Mouse (Mus musculus): Measurements from ENCODE around the gene Dusp12. TPM values are rescaled to one million over a fixed set of nuclear protein-coding genes. Genes with fewer than 3 reads are reported as not detected.

The Dusp12 gene
- 1 to 10 TPM; 8.1 to 8.3 TPM for total RNA-seq (2021)
- long read RNA-seq, experiment 1, partial matches to known transcripts = 0 of 6 reads
- long read RNA-seq, experiment 1, other reads (novel, unspliced or antisense) = 0 of 6 reads
- long read RNA-seq, experiment 2, transcript Dusp12-201 (6 exons, 1,374 nt) = major isoform, 7 of 8 reads
- long read RNA-seq, experiment 2, partial matches to known transcripts = 0 of 8 reads
- long read RNA-seq, experiment 2, other reads (novel, unspliced or antisense) = 0 of 8 reads

DNA sequence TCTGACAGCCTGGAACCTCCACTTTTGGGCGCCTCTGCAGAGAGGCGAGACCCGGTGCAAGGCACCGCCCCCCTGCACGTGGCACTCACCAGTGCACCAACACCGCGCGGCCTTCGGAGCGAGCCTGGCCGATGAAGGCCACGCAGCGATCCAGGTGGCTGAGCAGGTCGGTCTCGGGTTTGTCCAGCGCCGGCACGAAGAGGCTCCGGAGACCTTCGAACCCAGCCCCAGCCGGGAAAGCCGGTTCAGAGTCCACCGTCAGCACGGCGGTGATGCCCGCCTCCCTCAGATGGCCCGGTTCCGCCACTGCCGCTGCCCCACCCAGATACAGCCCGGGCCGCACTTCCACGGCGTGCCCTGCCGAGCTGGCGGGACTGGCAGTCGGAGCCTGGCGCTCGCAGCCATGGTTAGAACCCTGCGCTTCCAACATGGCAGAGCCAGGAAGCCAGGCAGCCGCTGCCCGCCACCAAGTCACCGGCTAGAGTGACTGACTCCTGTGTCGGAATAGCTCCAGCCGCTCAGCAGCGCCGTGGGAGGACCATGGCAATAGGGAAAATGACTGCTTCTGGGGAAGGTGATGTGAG is at the start of gene Dusp12, which contains the start of gene Gm26620:
Gene Dusp12, minus strand, starts transcription at position 563 of the 584 bp plus-strand sequence.
Gene Gm26620, plus strand, starts transcription at position 88 of the 584 bp plus-strand sequence.
- peak; percentile 88 to 90 for DNase-seq

DNA sequence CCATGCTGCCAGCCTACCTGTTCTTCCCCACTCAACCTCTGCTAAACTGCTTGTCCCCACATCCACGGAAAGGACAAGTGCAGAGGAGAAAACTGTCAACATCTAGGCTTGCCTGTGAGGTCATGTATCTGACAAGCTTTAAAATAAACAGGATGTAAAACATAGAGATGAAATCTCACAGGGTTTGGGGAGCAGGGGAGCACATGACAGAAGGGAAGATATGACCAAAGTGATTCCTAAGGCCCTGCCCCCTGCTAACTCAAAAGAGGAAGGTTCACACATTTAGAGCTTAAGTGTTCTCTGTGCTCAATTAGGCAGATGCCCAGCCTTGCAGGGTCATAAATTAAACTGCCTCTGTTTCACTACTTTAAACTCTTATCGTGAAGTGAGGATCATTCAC is 49.0 kb upstream of the Dusp12 start:
- no peak for DNase-seq

DNA sequence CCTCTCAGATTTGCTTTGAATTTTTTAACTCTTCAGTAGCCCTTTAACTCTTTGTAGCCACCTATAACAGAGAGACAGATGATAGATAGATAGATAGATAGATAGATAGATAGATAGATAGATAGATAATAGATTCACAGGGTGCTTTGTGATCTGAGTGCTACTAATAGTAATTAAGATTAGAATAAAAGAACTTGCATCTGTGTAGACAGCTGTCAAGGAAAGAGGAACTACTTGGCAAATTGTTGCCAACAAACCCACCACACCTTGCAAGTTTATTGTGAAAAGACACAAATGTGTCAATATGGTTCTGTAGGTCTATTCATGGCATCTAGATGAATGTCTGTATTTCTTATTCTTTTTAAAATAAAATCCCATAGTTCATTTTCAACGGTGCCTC is 48.6 kb upstream of the Dusp12 start:
- DNase-seq = no peak

DNA sequence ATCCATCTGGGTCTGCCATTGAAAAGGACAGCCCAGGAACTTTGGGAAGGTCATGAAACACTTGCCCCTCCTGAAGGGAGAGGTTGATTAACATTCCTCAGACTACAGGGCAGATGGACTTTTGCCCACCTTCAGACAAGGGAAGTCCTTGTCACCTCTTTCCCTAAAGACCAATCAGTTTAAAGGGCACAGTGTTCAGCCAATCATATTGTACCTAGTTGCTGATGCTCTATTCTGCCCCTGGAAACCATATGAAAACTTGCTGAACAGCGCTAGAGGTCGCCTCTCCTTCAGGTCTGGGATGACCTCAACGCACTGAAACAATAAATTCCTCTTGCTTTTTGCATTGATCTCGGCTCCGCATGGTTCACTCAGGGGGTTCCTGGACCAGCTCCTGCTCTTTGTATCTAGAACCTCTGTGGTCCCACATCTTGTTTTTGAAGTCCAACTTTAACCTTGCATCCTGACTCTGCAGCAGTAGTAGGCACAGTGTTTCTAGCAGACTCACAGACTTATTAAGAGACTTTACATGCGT is 48.1 kb upstream of the Dusp12 start:
- DNase-seq = no peak

DNA sequence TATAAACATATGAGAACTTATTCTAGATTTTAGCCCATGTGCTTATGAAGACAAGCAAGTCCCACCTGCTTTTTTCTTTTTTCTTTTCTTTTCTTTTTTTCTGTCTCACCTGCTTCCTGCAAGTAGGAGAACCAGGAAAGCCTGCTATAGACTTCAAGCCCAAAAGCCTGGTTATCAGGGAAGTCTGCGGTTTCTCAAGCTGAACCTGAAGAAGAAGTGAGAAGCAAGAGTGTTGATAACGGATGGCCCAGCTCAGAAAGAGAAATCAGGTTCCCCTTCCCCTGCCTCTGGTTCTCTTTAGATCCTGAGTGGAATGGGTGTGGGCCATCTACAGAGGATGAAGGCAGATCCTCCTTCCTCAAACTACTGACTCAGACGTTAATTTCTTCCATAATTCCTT is 46.7 kb upstream of the Dusp12 start:
- no peak for DNase-seq

DNA sequence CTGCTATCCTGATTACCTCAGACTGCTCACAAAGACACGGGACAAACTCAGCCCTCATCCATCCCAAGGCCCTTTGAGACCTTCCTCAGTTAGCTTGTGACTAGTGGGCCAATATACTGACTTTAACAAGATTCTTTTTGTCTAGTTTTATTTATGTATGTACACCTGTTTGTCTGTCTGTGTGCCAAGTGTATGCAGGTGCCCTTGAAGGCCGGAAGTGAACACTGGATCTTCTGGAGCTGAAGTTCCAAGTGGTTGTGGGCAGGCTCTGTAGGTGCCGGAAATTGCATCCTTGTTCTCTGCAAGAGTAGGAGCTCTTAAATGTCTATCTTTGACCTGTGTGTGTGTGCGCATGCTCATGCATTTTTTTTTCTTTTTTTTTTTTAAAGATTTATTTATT is 43.9 kb upstream of the Dusp12 start:
- no peak for DNase-seq

DNA sequence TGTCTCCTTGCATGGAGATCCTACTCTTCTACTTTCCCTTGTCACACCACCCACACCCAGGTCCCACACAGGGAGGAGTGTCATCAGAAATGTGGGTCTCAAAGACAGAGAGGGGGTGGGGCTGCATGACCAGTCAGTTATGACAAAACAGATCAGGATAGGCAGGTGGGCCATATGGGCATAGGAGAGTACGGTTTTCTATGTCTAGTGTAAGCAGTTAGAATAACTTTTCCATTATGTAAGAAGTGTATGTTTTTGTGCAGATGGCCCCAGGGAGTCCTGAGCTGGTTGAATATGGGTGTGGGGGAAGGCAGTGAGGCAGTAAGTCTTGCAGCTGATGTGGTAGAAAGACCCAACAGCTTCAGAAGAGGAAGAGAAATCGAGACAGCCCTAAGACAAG is 43.1 kb upstream of the Dusp12 start:
- no peak for DNase-seq

DNA sequence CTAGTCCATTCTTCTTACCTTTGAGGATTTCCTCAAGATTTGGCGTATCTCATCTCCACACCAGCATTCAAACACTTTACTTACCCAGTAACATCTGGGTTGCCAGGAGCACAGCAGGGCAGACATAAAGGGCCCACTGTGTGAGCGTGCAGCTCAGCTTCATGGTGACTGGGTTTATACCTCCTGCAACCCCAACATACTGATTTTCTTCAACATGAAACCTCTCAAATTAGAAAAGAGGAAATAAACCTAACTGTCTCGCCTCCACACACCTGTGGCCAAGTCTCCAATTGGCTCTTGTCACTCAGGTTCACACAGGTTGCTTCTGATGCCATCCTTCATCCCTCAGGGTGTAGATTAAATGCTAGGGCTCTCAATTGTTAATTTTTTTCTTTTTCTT is 42.0 kb upstream of the Dusp12 start, which contains the start of gene Fcrla:
Gene Fcrla, minus strand, starts transcription at position 206 of the 400 bp plus-strand sequence.
- DNase-seq = no peak

DNA sequence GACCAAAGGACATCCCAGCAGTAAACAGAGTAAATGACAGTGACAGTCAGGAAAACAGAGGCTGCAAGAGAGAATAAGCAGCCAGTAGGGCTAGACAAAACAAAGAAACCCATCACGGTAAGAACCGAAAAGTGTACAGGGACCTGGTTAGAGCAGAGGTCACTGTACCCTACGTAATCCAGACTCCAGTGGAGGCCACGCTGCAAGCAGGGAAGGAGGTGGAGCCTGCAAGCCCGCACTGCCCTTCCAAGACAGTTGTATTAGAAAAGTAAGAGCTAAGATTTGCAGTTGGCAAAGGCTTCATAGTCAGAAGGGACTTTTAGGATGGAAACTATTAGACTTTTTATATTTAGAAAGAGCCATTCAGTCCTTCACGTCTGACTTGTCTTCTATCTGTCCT is 41.6 kb upstream of the Dusp12 start:
- no peak for DNase-seq

DNA sequence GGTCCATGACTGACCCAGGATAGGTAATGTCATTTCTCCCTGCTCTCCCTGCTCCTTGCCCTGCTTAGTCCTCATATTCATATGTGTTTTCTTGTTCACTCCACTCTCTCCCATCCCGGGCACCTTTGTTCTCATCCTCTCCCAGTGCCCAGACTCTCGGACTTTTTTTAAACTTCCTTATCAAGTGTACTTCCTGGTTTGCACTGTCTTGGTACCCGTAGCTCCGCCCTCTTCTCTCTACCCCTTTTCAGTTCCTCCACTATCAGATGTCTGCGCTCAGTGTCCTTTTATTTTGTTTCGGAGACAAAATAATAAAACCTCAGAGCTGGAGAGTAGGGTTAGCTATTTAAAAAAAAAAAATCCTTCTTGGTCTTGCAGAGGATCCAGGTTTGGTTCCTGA is 39.1 kb upstream of the Dusp12 start:
- peak; percentile 36 to 60 for DNase-seq

DNA sequence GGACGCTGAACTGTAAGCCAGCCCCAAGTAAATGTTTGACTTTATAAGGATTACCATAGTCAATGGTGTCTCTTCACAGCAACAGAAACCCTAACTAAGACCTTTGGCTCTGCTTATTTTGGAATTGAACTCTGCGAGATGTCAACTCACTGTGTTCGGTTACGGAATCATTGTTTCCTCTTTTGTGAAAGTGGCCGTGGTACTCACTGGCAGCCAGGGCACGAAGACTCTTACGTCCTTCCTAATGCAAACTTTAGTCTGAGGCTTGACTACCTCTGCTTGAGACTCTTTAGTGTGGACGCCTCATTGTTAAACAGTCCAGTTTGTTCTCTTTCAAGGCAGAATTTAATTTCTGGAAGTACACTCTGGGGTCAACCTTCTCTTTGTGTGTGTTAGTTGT is 34.0 kb upstream of the Dusp12 start:
- DNase-seq = no peak

DNA sequence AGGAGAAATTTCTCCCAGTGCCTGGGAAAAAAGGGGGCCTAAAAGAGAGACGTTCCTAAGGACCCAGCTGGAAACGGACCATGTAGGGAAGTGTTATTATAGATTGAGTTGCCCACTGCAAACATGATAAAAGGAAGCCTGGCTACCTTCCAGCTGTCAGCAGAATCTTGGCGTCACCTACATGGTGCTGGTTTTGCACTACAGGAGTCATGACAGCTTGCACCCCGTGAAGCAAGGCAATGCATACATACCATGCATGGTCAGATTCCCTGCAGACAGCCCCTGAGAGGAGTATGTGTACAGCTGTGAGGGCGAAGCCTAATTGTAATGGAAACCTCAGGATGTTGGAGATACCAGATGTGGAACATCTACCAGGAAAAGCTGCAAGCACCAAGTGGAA is 30.3 kb upstream of the Dusp12 start:
- DNase-seq = no peak

DNA sequence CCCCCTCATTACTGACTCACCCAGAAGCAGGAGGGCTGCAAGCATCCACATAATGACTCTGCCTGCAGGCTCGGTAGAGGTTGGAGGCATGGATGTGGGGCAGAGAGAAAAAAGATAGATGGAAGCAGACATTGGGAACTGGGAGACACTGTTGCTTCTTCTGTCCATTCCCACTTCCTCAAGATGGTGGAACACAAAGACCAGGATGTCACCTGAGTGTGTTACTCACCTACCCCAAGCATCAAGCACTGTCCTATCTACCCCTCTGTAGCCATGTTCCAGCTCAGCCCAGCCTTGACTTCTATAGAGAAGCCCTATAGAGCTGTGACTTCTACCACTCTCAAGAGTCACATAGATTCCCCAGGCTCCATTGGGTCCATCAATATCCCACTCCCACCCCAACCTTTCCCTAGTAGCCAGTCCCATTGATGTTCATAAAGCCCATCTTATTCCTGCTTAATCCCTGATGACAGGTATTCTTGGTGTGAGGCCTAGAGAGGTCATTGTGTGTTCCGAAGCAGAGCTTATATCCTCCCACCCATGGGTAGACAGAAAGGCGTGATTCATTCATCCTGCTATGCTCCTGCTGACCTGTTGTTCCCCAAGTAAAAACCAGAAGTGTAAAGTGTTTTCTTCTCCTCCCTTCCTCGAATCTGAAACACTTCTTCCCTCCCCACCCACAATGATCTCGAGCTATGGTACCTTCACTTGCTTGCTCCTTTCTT is 27.7 kb upstream of the Dusp12 start, which contains the start of gene Fcrlb:
Gene Fcrlb, minus strand, starts transcription at position 51 of the 725 bp plus-strand sequence.
- DNase-seq = no peak

DNA sequence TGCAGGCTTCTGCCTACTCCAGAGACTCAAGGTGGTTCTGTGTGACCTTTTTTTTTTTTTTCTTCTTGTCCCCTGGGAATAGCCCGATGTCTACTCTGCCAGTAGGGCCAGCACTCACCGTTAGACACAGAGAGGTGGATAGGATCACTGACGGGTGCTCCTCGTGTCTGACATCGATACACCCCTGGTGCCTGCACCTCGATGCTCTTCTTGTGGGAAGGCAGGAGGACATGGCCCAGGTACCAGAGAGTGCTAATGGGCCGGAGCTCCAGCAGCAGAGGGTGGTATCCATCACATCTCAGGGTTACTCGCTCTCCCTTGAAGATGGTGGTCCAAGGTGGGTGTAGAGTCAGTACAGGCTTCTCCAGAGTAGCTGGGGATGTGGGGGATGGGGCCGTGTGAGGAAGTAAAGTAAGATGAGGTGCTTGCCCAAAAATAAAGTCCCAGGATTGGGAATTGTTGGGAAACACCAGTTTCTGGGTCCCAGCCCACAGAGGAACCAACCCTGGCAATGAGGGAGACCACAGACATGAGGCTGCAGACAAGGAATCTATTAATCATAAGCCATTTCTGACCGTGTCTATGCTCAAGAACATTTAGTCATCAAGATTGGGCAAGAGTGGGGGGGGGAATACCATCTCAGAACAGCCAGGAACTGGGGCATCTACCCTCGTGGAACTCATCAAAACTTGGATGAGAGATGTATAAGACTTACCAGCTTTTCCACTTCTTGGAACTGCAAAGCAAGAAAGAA is 26.7 kb upstream of the Dusp12 start:
- no peak for DNase-seq

DNA sequence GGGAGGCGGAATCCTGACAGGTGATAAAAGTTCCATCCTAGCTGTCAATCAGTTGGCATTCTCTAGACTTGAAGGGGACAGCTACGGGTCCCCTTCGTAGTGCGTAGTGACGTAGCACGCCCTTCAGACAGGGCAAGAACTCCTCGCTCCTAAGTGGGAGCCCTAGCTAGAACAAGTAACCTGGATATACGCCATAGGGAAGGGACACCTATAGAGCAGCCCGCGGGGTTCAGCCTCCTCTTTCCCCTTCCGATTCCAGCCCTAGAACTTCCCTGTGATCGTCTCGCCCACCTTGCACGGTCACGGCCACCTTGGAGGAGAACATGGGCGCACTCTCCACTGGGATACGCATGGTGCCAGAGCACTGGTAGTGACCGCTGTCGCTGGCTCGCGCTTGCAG is 23.0 kb upstream of the Dusp12 start:
- no peak for DNase-seq

DNA sequence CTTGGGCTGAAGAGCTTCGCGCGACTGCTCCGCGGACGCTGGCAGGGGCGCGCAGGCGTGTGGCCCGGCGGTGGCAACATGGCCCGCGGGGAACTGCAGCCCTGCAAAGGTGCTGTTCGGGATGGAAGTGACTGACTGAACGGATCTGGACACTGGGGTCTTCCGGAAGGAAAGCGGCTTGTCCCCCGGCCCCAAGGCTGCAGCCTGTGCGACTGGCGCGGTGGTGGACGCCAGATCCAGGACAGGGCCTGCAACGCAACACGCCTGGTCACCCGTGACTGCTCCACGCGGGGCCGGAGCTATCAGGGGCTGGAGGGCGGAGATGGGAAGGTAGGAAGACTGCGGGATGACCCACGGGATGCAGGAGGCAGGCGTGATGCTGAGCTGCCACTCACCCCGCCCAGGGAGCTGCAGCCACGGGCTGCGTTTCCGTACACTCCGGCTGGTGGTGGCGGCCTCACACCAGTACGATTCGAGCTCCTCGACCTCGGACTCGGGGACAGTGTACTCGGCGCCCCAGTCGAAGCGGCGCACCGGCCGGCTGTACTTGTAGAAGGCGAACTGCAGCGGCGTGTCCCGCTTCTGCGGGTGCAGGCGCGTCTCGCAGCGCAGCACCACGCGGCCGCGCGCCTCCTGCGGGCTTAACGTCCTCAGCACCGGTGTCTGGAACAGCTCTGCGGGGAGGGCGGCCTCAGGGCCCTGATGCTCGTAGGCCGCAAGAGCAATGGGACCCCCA is 22.3 kb upstream of the Dusp12 start:
- peak in 1 of 2 experiments; percentile 25 for DNase-seq

DNA sequence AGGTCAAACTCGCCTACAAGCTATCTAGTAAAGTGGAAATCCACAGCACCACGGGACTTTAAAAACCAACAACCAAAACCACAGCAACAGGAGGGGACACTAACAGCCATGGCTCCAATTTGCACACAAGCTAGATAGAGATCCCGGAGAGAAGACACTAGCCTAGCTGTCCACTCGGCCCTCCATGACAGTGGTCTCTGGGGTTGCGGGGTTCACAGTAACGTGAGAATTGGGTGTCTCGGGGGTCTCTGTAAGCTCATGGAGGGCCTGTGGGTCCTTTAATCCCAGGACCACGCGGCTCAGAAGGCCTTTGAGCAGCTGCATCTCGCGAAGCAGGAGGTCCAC is 21.7 kb upstream of the Dusp12 start:
- DNase-seq = no peak

DNA sequence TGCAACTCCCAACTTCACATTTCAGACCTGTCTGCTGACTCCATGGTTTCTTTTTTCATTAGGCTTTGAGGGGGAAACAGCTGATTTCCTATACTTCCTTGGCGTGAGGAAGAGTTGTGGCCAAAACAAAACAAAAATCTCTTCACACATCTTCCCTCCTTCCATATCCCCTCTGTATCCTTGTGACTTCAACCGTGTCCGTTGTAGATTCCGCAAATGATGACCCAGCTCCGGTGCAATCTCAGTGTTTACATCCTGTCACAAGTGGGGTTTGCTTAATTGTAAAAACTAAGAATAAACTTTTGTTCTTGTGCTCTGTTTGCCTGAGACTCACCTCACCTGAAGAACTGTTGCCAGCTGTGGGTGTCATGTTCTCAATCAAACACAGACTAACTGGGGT is 18.1 kb upstream of the Dusp12 start:
- DNase-seq = no peak

DNA sequence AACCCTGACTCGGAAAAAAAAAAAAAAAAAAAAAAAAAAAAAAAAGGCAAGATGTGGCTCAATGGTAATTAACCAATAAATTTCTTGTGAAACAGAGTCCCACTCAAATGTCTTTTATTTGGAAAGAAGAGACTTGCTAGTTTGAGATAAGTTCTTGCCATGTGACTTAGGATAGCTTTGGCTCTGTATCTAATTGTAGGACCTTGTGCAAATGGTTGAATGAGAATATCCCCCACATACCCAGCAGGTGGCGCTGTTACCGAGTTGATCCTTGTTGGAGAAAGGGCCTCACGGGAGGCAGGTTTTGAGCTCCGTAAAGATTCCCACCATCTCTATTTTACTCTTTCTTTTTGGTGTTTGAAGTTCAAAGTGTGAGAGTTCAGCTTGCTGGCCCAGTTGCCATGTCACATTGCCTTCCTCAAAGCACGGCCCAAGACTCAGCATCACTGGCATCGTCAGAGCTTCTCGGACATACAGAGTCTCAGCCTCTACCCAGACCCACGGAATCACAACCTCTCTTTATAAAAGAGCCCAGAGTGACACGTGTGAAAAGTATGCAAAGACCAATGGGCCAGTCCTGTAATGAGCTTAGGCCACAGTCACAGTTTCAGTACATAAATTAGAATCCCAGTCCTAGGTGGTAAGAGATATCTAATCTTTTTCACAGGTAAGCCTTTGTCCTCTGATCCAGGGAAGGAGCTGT is 16.3 kb upstream of the Dusp12 start:
- DNase-seq = peak; percentile 82 to 94

DNA sequence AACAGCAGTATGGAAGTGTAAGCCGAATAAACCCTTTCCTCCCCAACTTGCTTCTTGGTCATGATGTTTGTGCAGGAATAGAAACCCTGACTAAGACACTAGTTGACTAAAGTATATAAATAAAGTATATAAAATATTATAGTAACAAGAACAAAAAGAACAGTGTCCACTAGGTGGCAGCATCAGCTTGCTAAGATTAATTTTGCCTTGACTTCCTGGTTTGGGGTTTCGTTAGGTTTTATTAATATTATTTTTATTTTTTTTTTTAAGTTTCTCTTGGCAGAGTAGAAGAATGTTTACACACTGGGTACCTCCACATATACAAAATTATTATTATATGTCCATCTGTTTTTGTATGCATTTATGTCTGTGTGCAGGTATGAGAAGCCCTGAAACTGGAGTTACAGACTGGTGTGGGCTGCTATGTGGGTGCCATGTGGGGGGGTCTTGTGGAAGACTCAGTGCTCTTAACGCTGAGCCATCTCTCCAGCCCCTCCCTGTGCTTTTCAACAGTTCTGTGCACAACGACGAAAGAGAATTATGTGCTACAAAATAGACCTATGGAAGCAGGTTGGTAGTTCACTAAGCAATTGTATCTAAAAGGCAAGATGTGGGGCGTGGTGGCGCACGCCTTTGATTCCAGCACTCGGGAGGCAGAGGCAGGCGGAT is 15.6 kb upstream of the Dusp12 start:
- DNase-seq = peak; percentile 45 to 81

All from heart, adult 18-20 months (tissue).